Mouse (Mus musculus) gonadal fat pad, adult 2 months (tissue): ENCODE results near the gene Adprhl1. TPM values are rescaled to one million over a fixed set of nuclear protein-coding genes. Genes with fewer than 3 reads are reported as not detected.

Source experiments
- DNase-seq: peaks from one replicate; pipeline ENCODE4 v3.0.0-alpha.2; 2012; ENCODE audit warnings: low read depth
- polyA plus RNA-seq: library from polyadenylated mRNA; depleted of rRNA; stranded (reverse); fragments of >200 nt; gene quantifications from 2 replicates; pipeline ENCODE4 v1.2.3, GENCODE M21; 2012; rRNA removed

Adprhl1 gene
- 0.19 and 0.41 TPM in 2 replicates for polyA plus RNA-seq

DNA sequence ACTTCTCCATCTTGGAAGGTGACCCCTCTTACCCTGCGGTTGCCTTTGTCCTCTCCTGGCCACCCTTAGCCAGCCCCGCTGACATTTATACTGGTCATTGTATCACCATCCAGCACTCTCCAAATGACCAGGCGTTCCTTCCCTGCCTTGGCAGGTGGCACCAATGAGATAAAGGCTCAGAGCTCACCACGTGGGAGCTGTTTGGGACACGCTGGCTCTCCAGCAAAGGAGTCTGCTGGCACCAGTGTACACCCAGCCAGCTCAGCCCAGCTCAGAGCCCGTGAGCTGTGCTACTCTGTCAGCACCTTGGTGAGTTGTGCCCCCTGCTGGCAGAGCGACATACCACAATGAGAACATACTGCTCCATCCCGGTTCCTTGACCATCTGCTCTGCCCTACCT, at the start of gene Adprhl1:
Adprhl1 (minus strand) TSS at position 144 of the 400 bp plus-strand sequence.
- DNase-seq: no peak

DNA sequence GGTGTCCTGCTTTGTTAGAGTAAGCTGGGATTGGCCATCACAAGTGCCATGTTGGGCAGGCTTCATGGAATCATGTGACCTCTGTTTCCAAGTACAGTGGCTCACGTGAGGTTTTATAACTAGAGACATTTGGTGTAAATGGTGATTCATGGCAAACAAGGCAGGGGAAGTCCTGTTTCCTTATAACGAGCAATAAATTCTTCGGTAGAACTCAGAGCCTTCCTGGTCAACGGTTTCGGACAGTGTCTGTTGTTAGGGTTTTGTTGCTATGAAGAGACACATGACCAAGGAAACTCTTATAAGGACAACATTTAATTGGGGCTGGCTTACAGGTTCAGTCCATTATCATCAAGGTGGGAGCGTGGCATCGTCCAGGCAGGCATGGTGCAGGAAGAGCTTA, 47.1 kb upstream of the Adprhl1 start:
- no peak for DNase-seq

GRCm38 (mm10) chr8:13299571-13299970, 45.6 kb upstream of the Adprhl1 start:
- no peak for DNase-seq

GRCm38 (mm10) chr8:13293677-13294470, 39.9 kb upstream of the Adprhl1 start:
- no peak for DNase-seq

DNA sequence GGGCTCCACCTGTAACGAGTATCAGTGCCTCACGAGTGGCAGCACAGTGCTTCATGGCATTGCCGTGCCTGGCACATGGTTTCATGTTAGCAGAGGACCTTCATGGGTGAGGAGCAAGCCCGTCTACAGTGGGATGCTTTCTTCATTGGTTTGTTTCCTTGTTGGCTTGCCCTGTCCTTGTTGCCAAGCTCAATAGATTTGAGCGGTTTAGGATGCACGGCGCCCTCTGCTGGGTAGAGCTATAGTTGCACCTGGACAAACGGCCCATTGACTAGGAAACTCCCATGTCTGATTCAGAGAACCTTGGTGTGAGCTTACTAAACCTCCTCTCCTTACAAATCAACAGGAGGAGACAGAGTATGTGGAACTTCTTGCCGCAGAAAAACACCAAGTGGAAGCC, 38.4 kb upstream of the Adprhl1 start:
- DNase-seq: no peak

DNA sequence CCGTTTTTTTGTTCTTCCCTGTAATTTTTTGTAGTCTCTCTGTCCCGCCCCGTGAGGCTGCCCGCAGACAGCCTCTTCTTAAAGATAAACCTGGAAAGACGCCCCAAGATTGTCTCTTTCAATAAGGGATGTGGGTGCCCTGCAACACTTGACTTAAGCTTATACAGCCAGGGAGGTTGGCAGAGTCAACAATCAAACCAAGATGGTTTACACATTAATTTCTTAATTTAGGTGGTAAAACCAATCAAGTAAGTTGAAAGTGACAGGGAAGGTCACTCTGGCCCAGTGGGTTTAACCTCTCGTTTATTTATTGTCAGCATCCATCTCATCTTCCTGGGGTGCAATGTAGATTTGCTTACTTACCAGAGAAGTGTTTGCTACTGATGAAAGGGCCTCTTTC, 34.7 kb upstream of the Adprhl1 start:
- DNase-seq: no peak

DNA sequence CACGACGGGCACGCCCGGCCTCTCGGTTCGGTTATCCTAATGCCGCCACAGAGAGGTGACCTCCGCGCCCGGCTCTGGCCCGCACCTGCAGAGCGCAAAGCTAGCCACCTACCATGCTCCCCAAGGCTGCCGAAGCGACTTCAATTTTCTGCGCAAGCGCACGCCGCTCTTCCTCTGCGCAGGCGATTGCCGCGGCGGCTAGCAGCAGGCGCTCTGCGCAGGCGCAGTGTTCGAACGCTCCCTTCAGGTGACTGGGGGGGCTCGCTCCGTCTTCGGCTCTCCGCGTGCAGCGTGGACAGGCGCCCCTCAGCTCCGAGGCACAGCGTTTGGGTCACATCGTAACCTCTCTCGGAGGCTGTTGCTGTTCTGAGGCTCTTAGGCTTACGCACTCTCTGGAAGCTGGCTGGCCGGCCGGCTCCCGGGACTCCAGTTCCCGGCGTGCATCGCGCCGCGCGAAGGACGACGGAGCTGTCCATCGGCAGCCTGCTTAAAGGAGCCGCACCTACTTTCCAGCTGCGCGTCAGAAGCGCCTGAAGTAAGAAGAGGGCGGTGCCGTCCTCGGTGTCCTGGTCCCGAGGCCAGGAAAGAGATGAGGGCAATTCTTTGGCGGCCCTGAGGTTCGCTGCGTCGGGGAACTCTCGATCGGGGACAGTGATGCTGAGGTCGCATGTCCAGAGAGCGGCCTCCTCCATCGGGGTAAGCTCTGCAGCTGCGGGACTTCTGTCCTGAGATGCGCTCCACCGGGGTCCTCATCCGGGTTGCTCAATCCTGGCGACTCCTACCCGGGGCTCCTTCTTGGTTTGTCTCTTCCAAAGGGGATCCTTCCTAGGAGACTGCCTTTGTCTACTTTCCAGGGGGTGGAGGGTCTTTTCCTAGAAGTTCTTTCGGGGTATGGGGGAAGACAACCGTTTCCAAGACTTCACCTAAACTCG, 34.0 kb upstream of the Adprhl1 start, which contains the start of the genes Dcun1d2 and Tmco3:
Dcun1d2 (minus strand) TSS at position 440 of the 932 bp plus-strand sequence.
Tmco3 (plus strand) TSS at position 499 of the 932 bp plus-strand sequence.
- peak; percentile 66 for DNase-seq

GRCm38 (mm10) chr8:13287304-13287691, 33.3 kb upstream of the Adprhl1 start:
- no peak for DNase-seq

GRCm38 (mm10) chr8:13283200-13283599, 29.2 kb upstream of the Adprhl1 start:
- no peak for DNase-seq

DNA sequence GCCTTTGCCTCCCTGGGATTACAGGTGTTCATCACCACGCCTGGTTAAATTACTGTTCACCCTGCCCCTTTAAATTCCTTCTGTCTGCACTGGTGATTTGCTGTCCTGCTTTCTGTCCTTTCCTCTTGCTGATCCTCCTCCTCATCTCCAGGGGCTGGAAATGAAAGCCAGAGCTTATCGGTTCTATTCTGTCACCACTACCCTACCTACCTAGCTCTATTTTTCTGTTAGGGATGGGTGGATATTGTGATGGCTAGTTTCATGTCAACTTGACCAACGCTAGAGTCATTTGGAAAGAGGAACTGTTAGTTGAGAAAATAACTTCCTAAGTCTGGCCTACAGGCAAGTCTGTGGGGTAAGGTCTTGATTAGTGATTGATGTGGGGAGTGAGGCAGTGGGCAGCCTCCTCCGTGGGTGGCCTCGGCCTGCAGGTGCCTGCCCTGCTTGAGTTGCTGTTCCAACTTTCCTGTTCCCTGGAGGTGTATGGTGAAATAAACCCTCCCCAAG, 23.0 kb upstream of the Adprhl1 start:
- DNase-seq: no peak

- no peak for DNase-seq
These were observed 18.9 kb upstream of the Adprhl1 start for GRCm38 (mm10) chr8:13272834-13273233.

DNA sequence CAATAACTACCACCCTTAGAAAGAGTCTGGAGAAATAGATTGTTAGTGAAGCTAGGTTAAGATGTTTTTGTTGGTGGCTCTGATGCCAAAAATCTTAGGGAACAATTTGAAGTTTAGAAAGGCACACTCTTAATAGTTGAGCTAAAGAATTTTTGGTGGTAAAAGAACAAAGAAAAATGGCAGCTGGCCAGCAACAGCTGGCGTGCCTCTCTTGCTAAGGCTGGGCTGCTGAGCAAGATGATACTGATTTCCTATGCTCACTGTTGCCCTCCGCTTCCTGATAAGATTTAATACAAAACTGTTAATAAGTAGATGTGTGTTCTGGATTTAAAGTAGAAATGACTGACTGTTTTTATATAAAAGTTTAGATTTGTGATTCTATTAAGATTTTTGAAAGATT, 13.6 kb upstream of the Adprhl1 start:
- DNase-seq: no peak

DNA sequence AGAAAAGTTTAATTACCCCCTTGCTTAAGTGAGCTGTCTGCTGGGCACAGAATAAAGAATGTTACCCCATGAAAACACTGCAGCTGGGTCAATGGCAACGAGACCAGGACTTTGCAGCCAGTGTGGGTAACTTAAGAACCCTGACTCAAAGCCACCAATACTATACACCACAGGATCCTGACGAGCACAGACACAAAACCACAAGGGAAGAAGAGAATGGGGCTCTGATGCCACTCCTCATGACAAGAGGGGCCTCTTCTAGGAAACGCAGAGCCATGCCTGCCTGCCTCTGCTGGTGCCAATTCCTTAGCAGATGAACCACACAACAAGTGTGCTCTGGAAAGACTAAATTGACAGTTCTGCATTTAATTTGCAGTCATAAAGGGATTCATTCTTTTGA, 9.4 kb upstream of the Adprhl1 start:
- DNase-seq: no peak

DNA sequence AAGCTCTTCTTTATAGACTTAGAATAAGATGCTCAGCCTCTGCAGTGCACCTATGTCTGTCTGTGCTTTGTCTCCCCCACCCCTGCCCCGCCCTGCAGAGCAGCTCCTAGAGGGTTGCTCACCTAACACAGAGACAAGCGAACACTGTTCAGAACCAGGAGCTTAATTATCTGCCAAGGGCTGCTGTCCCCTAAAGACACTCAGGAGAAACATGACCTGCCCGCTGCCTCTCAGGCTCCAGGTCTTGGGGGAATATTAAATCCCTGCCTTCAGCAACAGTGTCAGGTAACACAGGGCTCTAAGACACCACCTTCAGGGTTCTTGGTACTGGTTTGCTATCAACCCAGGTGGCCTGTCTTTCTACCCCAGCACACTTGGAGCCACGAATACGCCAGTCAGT, 549 bp downstream of the Adprhl1 start:
- no peak for DNase-seq

DNA sequence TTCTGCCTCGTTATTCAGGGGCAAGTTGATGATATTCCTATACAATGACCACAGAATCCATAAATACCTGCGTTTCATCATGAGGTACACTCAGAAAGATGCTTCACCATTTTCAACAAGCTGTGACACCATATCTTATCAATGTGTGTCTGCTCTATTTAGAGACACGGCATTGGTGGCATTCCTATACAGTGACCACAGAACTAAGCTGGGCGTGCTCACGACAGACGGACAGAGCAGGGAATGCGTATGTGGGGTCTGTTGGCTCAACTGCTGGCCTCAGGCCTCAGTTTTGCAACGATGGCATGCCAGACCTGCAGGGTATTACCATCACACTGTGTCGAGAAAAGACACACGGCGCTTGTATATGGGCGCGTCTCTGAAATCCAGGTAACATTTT, 1.1 kb downstream of the Adprhl1 start:
- no peak for DNase-seq

DNA sequence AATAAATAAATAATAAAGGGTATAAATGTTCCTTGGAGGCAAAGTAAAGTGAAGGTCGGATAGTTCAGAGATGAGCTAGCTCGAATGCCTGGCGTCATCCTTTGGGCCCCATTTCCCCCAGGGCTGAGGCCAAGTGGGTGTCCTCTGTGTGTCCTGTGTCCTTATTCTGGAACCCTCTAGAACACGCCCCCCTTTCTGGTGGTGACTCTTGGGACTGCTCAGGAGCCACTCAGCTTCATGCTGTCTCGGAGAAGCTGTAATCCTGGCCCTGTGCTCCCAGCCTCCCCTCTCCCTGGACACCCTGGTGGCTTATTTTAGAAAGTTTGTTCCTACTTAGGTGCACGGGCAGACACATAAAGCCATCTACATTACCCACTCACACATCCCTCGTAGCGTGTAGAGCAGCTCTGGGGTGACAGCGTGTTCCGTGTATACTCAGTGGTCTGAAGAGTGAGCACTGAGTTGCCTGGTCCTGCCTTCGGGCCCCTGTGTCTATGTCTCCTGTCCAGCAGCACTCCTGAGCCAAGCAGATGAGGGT, 9.6 kb downstream of the Adprhl1 start:
- DNase-seq: no peak

- no peak for DNase-seq
These were observed 10.7 kb downstream of the Adprhl1 start for GRCm38 (mm10) chr8:13242985-13243870.

DNA sequence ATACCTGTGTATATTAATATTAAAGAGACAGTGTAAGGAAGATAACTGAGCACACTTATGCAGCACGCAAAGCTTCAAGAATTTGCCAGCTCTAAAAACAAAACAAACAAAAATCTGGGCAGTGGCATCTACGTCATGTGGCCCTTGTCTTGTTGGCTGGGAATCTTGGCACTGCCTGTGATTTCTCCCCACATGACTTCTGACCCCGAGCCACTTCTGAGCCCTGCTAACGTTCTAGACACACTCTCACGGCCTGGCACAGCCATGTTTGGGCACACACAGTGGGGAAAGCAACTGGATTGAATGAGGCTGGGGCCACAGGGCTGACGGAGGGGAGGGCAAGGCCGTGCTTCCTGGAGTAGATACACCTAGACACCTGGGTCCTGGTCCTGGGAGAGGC, 13.3 kb downstream of the Adprhl1 start:
- no peak for DNase-seq

GRCm38 (mm10) chr8:13240055-13240454, 13.9 kb downstream of the Adprhl1 start:
- DNase-seq: no peak

- no peak for DNase-seq
These were observed 19.2 kb downstream of the Adprhl1 start for GRCm38 (mm10) chr8:13234803-13235202.

- no peak for DNase-seq
These were observed 23.5 kb downstream of the Adprhl1 start for GRCm38 (mm10) chr8:13230471-13230870.
